Mouse (Mus musculus): ENCODE results near the gene St5.

Gene St5

GRCm38 (mm10) chr7:109566841-109567768 is 136.3 kb downstream of the St5 start:
- no peak for DNase-seq (ENCODE audit: low read depth)

GRCm38 (mm10) chr7:109566327-109566726 is 137.1 kb downstream of the St5 start:
- no peak for DNase-seq (ENCODE audit: low read depth)

- no peak for DNase-seq (ENCODE audit: low read depth)
Observed at GRCm38 (mm10) chr7:109563775-109564362, 139.5 kb downstream of the St5 start.

GRCm38 (mm10) chr7:109562676-109563075 is 140.7 kb downstream of the St5 start:
- no peak for DNase-seq (ENCODE audit: low read depth)

GRCm38 (mm10) chr7:109562154-109562599 is 141.2 kb downstream of the St5 start:
- no peak for DNase-seq (ENCODE audit: low read depth)

GRCm38 (mm10) chr7:109561466-109562153 is 141.8 kb downstream of the St5 start:
- no peak for DNase-seq (ENCODE audit: low read depth)

GRCm38 (mm10) chr7:109559536-109559935 is 143.9 kb downstream of the St5 start:
- no peak for DNase-seq (ENCODE audit: low read depth)

- no peak for DNase-seq (ENCODE audit: low read depth)
Observed at GRCm38 (mm10) chr7:109546726-109547125, 156.7 kb downstream of the St5 start.

- no peak for DNase-seq (ENCODE audit: low read depth)
Observed at GRCm38 (mm10) chr7:109546186-109546585, 157.2 kb downstream of the St5 start.

GRCm38 (mm10) chr7:109545255-109545993 is 158.0 kb downstream of the St5 start:
- no peak for DNase-seq (ENCODE audit: low read depth)

- DNase-seq (ENCODE audit: low read depth): no peak
Observed at GRCm38 (mm10) chr7:109544792-109545191, 158.6 kb downstream of the St5 start.

GRCm38 (mm10) chr7:109542364-109542628 is 161.1 kb downstream of the St5 start:
- no peak for DNase-seq (ENCODE audit: low read depth)

- no peak for DNase-seq (ENCODE audit: low read depth)
Observed at GRCm38 (mm10) chr7:109541609-109542363, 161.6 kb downstream of the St5 start.

- no peak for DNase-seq (ENCODE audit: low read depth)
Observed at GRCm38 (mm10) chr7:109540902-109541301, 162.5 kb downstream of the St5 start.

- DNase-seq (ENCODE audit: low read depth): no peak
Observed at GRCm38 (mm10) chr7:109536451-109536946, 166.9 kb downstream of the St5 start.

- no peak for DNase-seq (ENCODE audit: low read depth)
Observed at GRCm38 (mm10) chr7:109534921-109535320, 168.5 kb downstream of the St5 start.

- no peak for DNase-seq (ENCODE audit: low read depth)
Observed at GRCm38 (mm10) chr7:109533888-109534287, 169.5 kb downstream of the St5 start.

- no peak for DNase-seq (ENCODE audit: low read depth)
Observed at GRCm38 (mm10) chr7:109533129-109533528, 170.3 kb downstream of the St5 start.

- DNase-seq (ENCODE audit: low read depth): no peak
Observed at GRCm38 (mm10) chr7:109532691-109533090, 170.7 kb downstream of the St5 start.

- DNase-seq (ENCODE audit: low read depth): no peak
Observed at GRCm38 (mm10) chr7:109531501-109531900, 171.9 kb downstream of the St5 start.

GRCm38 (mm10) chr7:109529741-109530140 is 173.7 kb downstream of the St5 start:
- no peak for DNase-seq (ENCODE audit: low read depth)
